In genomic region chrX:167346440-167346839, GRCm38 (mm10) we compare ENCODE assay signal across 28 mouse cellular contexts. TPM values are rescaled to one million over a fixed set of nuclear protein-coding genes. Genes with fewer than 3 reads are reported as not detected.
"Had no signal": no experiment of that assay in that cellular context is flagged by ENCODE, and none has a peak within 500 bp of the region (broad histone marks: within the 10 kb centered on the region; RNA-seq: fewer than 3 reads in every experiment).

No protein-coding gene starts in this region.

- H3K4me3 ChIP-seq: embryonic facial prominence, embryonic 10.5 days; embryonic facial prominence, embryonic 12.5 days; embryonic facial prominence, embryonic 13.5 days; embryonic facial prominence, embryonic 15.5 days; erythroblast, embryonic 14.5 days; forebrain, embryonic 10.5 days; forebrain, embryonic 12.5 days; forebrain, embryonic 13.5 days; forebrain, embryonic 15.5 days; gastrocnemius, adult 2 months; heart, adult 2 months; heart, embryonic 10.5 days had no signal

- H3K27me3 ChIP-seq: embryonic facial prominence, embryonic 12.5 days; embryonic facial prominence, embryonic 15.5 days; forebrain, embryonic 13.5 days; forebrain, embryonic 15.5 days had no signal

- DNase-seq: cerebellum, adult 9-10 months; cerebellum, adult 9-11 months; cerebellum, postnatal 10 days; cerebellum, postnatal 14 days; cerebellum, postnatal 25 days; cerebellum, postnatal 36 days; embryo, embryonic 11 days; forebrain, postnatal 0 days; gastrocnemius, adult 2 months; gastrocnemius, postnatal 10 days; gastrocnemius, postnatal 14 days; gastrocnemius, postnatal 25 days; gastrocnemius, postnatal 36 days; heart, adult 11 months; heart, adult 18-20 months; heart, adult 2 months had no signal

- H3K27ac ChIP-seq: embryonic facial prominence, embryonic 10.5 days; embryonic facial prominence, embryonic 12.5 days; embryonic facial prominence, embryonic 13.5 days; embryonic facial prominence, embryonic 15.5 days; forebrain, embryonic 10.5 days; forebrain, embryonic 12.5 days; forebrain, embryonic 13.5 days; forebrain, embryonic 15.5 days; gastrocnemius, adult 2 months; heart, adult 2 months; heart, embryonic 10.5 days had no signal

- H3K4me2 ChIP-seq: embryonic facial prominence, embryonic 12.5 days; embryonic facial prominence, embryonic 13.5 days; embryonic facial prominence, embryonic 15.5 days; forebrain, embryonic 12.5 days; forebrain, embryonic 13.5 days; forebrain, embryonic 15.5 days had no signal

- H3K36me3 ChIP-seq: embryonic facial prominence, embryonic 12.5 days; embryonic facial prominence, embryonic 13.5 days; forebrain, embryonic 12.5 days; forebrain, embryonic 15.5 days had no signal

- ATAC-seq: forebrain, embryonic 13.5 days; forebrain, embryonic 14.5 days; forebrain, embryonic 15.5 days; forebrain, embryonic 16.5 days; forebrain, postnatal 0 days had no signal

- H3K9ac ChIP-seq: embryonic facial prominence, embryonic 12.5 days; embryonic facial prominence, embryonic 13.5 days; embryonic facial prominence, embryonic 15.5 days; forebrain, embryonic 12.5 days; forebrain, embryonic 13.5 days; forebrain, embryonic 15.5 days; forebrain, postnatal 0 days had no signal

- H3K4me1 ChIP-seq: embryonic facial prominence, embryonic 10.5 days; embryonic facial prominence, embryonic 12.5 days; embryonic facial prominence, embryonic 13.5 days; embryonic facial prominence, embryonic 15.5 days; forebrain, embryonic 10.5 days; forebrain, embryonic 12.5 days; forebrain, embryonic 13.5 days; forebrain, embryonic 15.5 days; heart, embryonic 10.5 days had no signal

- H3K9me3 ChIP-seq: embryonic facial prominence, embryonic 10.5 days; embryonic facial prominence, embryonic 12.5 days; embryonic facial prominence, embryonic 13.5 days; embryonic facial prominence, embryonic 15.5 days; forebrain, embryonic 10.5 days; forebrain, embryonic 12.5 days; forebrain, embryonic 13.5 days; forebrain, embryonic 15.5 days; heart, embryonic 10.5 days had no signal

RNA-seq across cellular contexts. Expression of gene Tlr7, which starts 16.1 kb away (rescaled TPM):
- polyA plus RNA-seq: erythroblast, embryonic 14.5 days had no signal
